Comparison of ENCODE assay signal across 10 mouse cellular contexts in genomic region chr8:71686143-71686734, GRCm38 (mm10). TPM values are rescaled to one million over a fixed set of nuclear protein-coding genes. Genes with fewer than 3 reads are reported as not detected.
DNase-seq lines count a peak whose midpoint lies in the region; ATAC-seq lines count a peak whose summit lies in the region.
"Had no signal": no experiment of that assay in that cellular context is flagged by ENCODE, and none has a peak within 500 bp of the region (broad histone marks: within the 10 kb centered on the region; RNA-seq: fewer than 3 reads in every experiment).

No protein-coding gene starts in this region.

- peaks cover 35% of the 10 kb centered on the region for H3K4me1 ChIP-seq in heart, embryonic 10.5 days
- peaks cover 38% of the 10 kb centered on the region for H3K4me1 ChIP-seq in hindbrain, embryonic 10.5 days (replicated peaks)
- peaks cover 35% of the 10 kb centered on the region for H3K4me1 ChIP-seq in midbrain, embryonic 10.5 days

- 1% methylated on average over 23 of the region's 23 CpGs for WGBS in heart, embryonic 10.5 days
- under 1% methylated on average over 23 of the region's 23 CpGs for WGBS in hindbrain, embryonic 10.5 days
- WGBS in midbrain, embryonic 10.5 days = under 1% methylated on average over 23 of the region's 23 CpGs

- peaks cover 100% of the 10 kb centered on the region for H3K27me3 ChIP-seq in heart, embryonic 10.5 days (ENCODE audit: insufficient read depth, poor library complexity, severe bottlenecking)
- peaks cover 100% of the 10 kb centered on the region for H3K27me3 ChIP-seq in hindbrain, embryonic 10.5 days (ENCODE audit: insufficient read depth, poor library complexity, severe bottlenecking)
- peaks cover 100% of the 10 kb centered on the region for H3K27me3 ChIP-seq in midbrain, embryonic 10.5 days (ENCODE audit: low read depth, poor library complexity, severe bottlenecking)

- peak overlapping the region; percentile 42 for H3K4me3 ChIP-seq in heart, embryonic 10.5 days
- peak overlapping the region; percentile 39 for H3K4me3 ChIP-seq in hindbrain, embryonic 10.5 days
- peak overlapping the region; percentile 41 for H3K4me3 ChIP-seq in midbrain, embryonic 10.5 days

- DNase-seq in heart, embryonic 10.5 days (ENCODE audit: low spot score) = no peak
- no peak for DNase-seq in heart, postnatal 36 days
- DNase-seq in ZHBTc4 (ENCODE audit: low read depth, low spot score) = peak; percentile 75
- DNase-seq in hindbrain, embryonic 10.5 days (ENCODE audit: low spot score) = no peak
- DNase-seq in midbrain, embryonic 10.5 days (ENCODE audit: low spot score) = no peak
- no peak for DNase-seq in adrenal gland, postnatal 4 days (ENCODE audit: low spot score in 2 of 2)
- DNase-seq in thymus, postnatal 4 days = no peak
- DNase-seq: cerebellum, adult 8-10 months; thymus, adult 2 months had no signal

- intact Hi-C loops in heart, postnatal 36 days (cut with DNase I) = no loop called here

- no peak overlapping the region for H3K27ac ChIP-seq in heart, embryonic 10.5 days
- H3K27ac ChIP-seq in hindbrain, embryonic 10.5 days = no peak overlapping the region
- H3K27ac ChIP-seq in midbrain, embryonic 10.5 days (replicated peaks) = no peak overlapping the region

- no peaks in the 10 kb centered on the region for H3K36me3 ChIP-seq in heart, embryonic 10.5 days
- no peaks in the 10 kb centered on the region for H3K36me3 ChIP-seq in hindbrain, embryonic 10.5 days
- H3K36me3 ChIP-seq in midbrain, embryonic 10.5 days = no peaks in the 10 kb centered on the region

- no peaks in the 10 kb centered on the region for H3K9me3 ChIP-seq in heart, embryonic 10.5 days
- no peaks in the 10 kb centered on the region for H3K9me3 ChIP-seq in hindbrain, embryonic 10.5 days
- H3K9me3 ChIP-seq in midbrain, embryonic 10.5 days (replicated peaks) = no peaks in the 10 kb centered on the region

- ATAC-seq in activated CD4-positive, CD25-positive, alpha-beta regulatory T cell, adult 4 months = no peak

RNA-seq across cellular contexts. Expression of gene Insl3, which starts 2.8 kb away (rescaled TPM):
- polyA plus RNA-seq in heart, embryonic 10.5 days (2016; fragmentation: Nextera tagmentation; extraction: Ambion mirVana) = 0.99 and 1.5 TPM in 2 replicates
- 1 to 10 TPM; 3.8 to 4.7 TPM for total RNA-seq in heart, postnatal 36 days (2021)
- polyA plus RNA-seq in hindbrain, embryonic 10.5 days (2016; fragmentation: Nextera tagmentation; extraction: Ambion mirVana) = 0.37 and 0.58 TPM in 2 replicates
- 0.30 and 0.37 TPM in 2 replicates for polyA plus RNA-seq in midbrain, embryonic 10.5 days (2016; fragmentation: Nextera tagmentation; extraction: Ambion mirVana)
- 1 to 10 TPM; 6.8 to 8.5 TPM for total RNA-seq in adrenal gland, postnatal 4 days (2021)
- polyA plus RNA-seq in activated CD4-positive, CD25-positive, alpha-beta regulatory T cell, adult 4 months (2017; shearing (Covaris generic)) = 10 to 100 TPM; 16.4 to 23.9 TPM

RNA-seq across cellular contexts. Expression of gene Jak3, which starts 10.1 kb away (rescaled TPM):
- polyA plus RNA-seq in heart, embryonic 10.5 days (2016; fragmentation: Nextera tagmentation; extraction: Ambion mirVana) = 6.7 and 9.7 TPM in 2 replicates
- total RNA-seq in heart, postnatal 36 days (2021) = 1 to 10 TPM; 8.2 to 8.6 TPM
- polyA plus RNA-seq in hindbrain, embryonic 10.5 days (2016; fragmentation: Nextera tagmentation; extraction: Ambion mirVana) = 3.2 and 3.6 TPM in 2 replicates
- polyA plus RNA-seq in midbrain, embryonic 10.5 days (2016; fragmentation: Nextera tagmentation; extraction: Ambion mirVana) = 2.8 and 3.7 TPM in 2 replicates
- 10 to 100 TPM; 17.7 to 19.3 TPM for total RNA-seq in adrenal gland, postnatal 4 days (2021)
- 10 to 100 TPM; 18.6 to 41.7 TPM for polyA plus RNA-seq in activated CD4-positive, CD25-positive, alpha-beta regulatory T cell, adult 4 months (2017; shearing (Covaris generic))

RNA-seq across cellular contexts. Expression of gene Unc13a, which starts 14.7 kb away (rescaled TPM):
- polyA plus RNA-seq in heart, embryonic 10.5 days (2016; fragmentation: Nextera tagmentation; extraction: Ambion mirVana) = 0.31 and 0.48 TPM in 2 replicates
- total RNA-seq in heart, postnatal 36 days (2021) = under 1 TPM; 0.49 to 0.64 TPM
- 4.4 and 8.4 TPM in 2 replicates for polyA plus RNA-seq in hindbrain, embryonic 10.5 days (2016; fragmentation: Nextera tagmentation; extraction: Ambion mirVana)
- polyA plus RNA-seq in midbrain, embryonic 10.5 days (2016; fragmentation: Nextera tagmentation; extraction: Ambion mirVana) = 4.6 and 8.1 TPM in 2 replicates
- total RNA-seq in adrenal gland, postnatal 4 days (2021) = 10 to 100 TPM; 11.7 to 12.9 TPM
- polyA plus RNA-seq in activated CD4-positive, CD25-positive, alpha-beta regulatory T cell, adult 4 months (2017; shearing (Covaris generic)) = under 1 TPM; 0.37 to 0.93 TPM

RNA-seq across cellular contexts. Expression of gene B3gnt3, which starts 15.3 kb away (rescaled TPM):
- 1.6 and 2.9 TPM in 2 replicates for polyA plus RNA-seq in heart, embryonic 10.5 days (2016; fragmentation: Nextera tagmentation; extraction: Ambion mirVana)
- 1 to 10 TPM; 6.5 to 7.5 TPM for total RNA-seq in heart, postnatal 36 days (2021)
- 0.64 and 1.0 TPM in 2 replicates for polyA plus RNA-seq in hindbrain, embryonic 10.5 days (2016; fragmentation: Nextera tagmentation; extraction: Ambion mirVana)
- polyA plus RNA-seq in midbrain, embryonic 10.5 days (2016; fragmentation: Nextera tagmentation; extraction: Ambion mirVana) = 0.67 and 0.89 TPM in 2 replicates
- total RNA-seq in adrenal gland, postnatal 4 days (2021) = 1 to 10 TPM; 4.4 to 5.0 TPM
- 1 to 10 TPM; 3.3 to 3.8 TPM for polyA plus RNA-seq in activated CD4-positive, CD25-positive, alpha-beta regulatory T cell, adult 4 months (2017; shearing (Covaris generic))

RNA-seq across cellular contexts. Expression of gene Fcho1, which starts 39.3 kb away (rescaled TPM):
- 2.0 and 3.1 TPM in 2 replicates for polyA plus RNA-seq in heart, embryonic 10.5 days (2016; fragmentation: Nextera tagmentation; extraction: Ambion mirVana)
- total RNA-seq in heart, postnatal 36 days (2021) = 1 to 10 TPM in 1 of 2 experiments, under 1 TPM in 1; 0.56 to 1.2 TPM
- polyA plus RNA-seq in hindbrain, embryonic 10.5 days (2016; fragmentation: Nextera tagmentation; extraction: Ambion mirVana) = 16.7 and 26.9 TPM in 2 replicates
- 17.7 and 25.4 TPM in 2 replicates for polyA plus RNA-seq in midbrain, embryonic 10.5 days (2016; fragmentation: Nextera tagmentation; extraction: Ambion mirVana)
- total RNA-seq in adrenal gland, postnatal 4 days (2021) = 1 to 10 TPM; 8.4 to 9.8 TPM
- 10 to 100 TPM; 55.0 to 72.9 TPM for polyA plus RNA-seq in activated CD4-positive, CD25-positive, alpha-beta regulatory T cell, adult 4 months (2017; shearing (Covaris generic))
